Mouse (Mus musculus) CH12.LX (cell line): ENCODE results near the gene Apba2.

Experiments used
- CTCF ChIP-seq, 2 experiments: IDR thresholded peaks in 1 of 2; conservative IDR thresholded peaks in 1 of 2; 2 replicates each; pipeline ENCODE4 v1.5.1; 2011 to 2012; ENCODE audit warnings: low read depth in 2 of 2, low read length in 2 of 2, improper control_type of control experiment in 1 of 2, inconsistent platforms in 1 of 2, mild to moderate bottlenecking in 1 of 2, moderate library complexity in 1 of 2
- ETS1 ChIP-seq: conservative IDR thresholded peaks from 2 replicates; pipeline ENCODE4 v1.6.1; 2012; ENCODE audit warnings: low read depth, mild to moderate bottlenecking, inconsistent platforms, low read length, improper control_type of control experiment, moderate library complexity
- TCF12 ChIP-seq: IDR thresholded peaks from 2 replicates; pipeline ENCODE4 v1.6.1; 2014; ENCODE audit warnings: low read depth, mild to moderate bottlenecking, inconsistent platforms, low read length, improper control_type of control experiment

DNA sequence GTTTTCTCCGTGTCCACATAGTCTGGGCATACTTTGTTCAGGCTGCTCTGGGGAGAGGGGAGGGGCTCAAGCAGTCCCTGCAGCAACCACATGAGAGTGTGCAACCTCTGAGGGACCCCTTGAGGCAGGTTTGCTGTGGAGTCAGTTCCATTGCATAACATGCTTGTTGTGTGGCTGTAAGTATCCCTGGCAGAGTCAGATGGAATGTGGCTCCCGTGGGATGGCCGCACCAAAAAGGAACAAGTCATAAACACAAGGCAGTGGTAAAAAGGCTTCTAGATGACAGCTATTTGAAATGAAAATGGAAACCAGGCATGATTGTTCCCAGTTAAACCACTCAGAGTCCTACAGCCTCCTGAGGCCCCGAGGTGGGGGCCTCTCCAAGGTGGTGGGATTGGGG lies 69.4 kb downstream of the Apba2 start:
- TF ChIP-seq TCF12 (no peak), CTCF (conservative IDR thresholded peaks at IDR 0.05 in 1 of 2, IDR thresholded peaks at IDR 0.05 in 1 of 2; ENCODE audit: low read depth in 2 of 2, low read length in 2 of 2) (no peak), ETS1 (no peak)
